Mouse (Mus musculus): ENCODE data around the gene Lao1. TPM values are rescaled to one million over a fixed set of nuclear protein-coding genes. Genes with fewer than 3 reads are reported as not detected.

Gene Lao1
- total and polyA plus RNA-seq, 3 experiments = 0.34 to 0.81 TPM; not detected in 1

- H3K4me2 ChIP-seq (ENCODE audit: insufficient read depth, low read depth, poor library complexity, severe bottlenecking) = no peak overlapping the region
- H3K9me3 ChIP-seq (replicated peaks; ENCODE audit: low read length) = no peaks in the 10 kb centered on the region
- DNase-seq (ENCODE audit: extremely low read depth) = no peak
- no peak overlapping the region for H3K27ac ChIP-seq (ENCODE audit: insufficient read depth, low read depth)
- no peaks in the 10 kb centered on the region for H3K27me3 ChIP-seq (replicated peaks)
- no peaks in the 10 kb centered on the region for H3K36me3 ChIP-seq (replicated peaks in 1 of 2; ENCODE audit: control insufficient read depth in 1 of 2, insufficient read depth in 1 of 2, low read length in 1 of 2)
- dilution Hi-C loops (cut with MboI; ENCODE audit: extremely low pct_ligation_motif_present, extremely low pct_unique_long_range_greater_than_20kb, low sequenced_read_pairs) (no loop called here), in situ Hi-C loops (cut with MboI; ENCODE audit: low pct_ligation_motif_present, low pct_unique_long_range_greater_than_20kb, low sequenced_read_pairs) (loop anchor here (5.0 to 10.0 kb wide), 2 partner anchors 122 to 170 kb away; partner anchors contain the start of gene Zfp691)
- peaks cover 8 to 45% of the 10 kb centered on the region in 2 experiments for H3K4me1 ChIP-seq (ENCODE audit: control insufficient read depth in 1 of 2, insufficient read depth in 2 of 2)
- H3K4me3 ChIP-seq (replicated peaks in 1 of 3; ENCODE audit: low read depth in 2 of 3, low read length in 2 of 3, poor library complexity in 1 of 3) = no peak overlapping the region
- TF ChIP-seq ZKSCAN1 (IDR thresholded peaks at IDR 0.05; ENCODE audit: borderline replicate concordance, low read depth, low read length) = no peak
- TF ChIP-seq ETS1 (conservative IDR thresholded peaks at IDR 0.05; ENCODE audit: low read depth, low read length) = no peak
- no peak for TF ChIP-seq JUN (IDR thresholded peaks at IDR 0.05; ENCODE audit: insufficient read depth, low read depth, low read length)
- TF ChIP-seq POLR2AphosphoS2 (IDR thresholded peaks at IDR 0.05; ENCODE audit: low read depth, low read length) = no peak
- TF ChIP-seq HCFC1 (IDR thresholded peaks at IDR 0.05; ENCODE audit: low read depth, low read length) = no peak
- TF ChIP-seq MAZ (IDR thresholded peaks at IDR 0.05; ENCODE audit: low read depth, low read length) = no peak
- no peak for TF ChIP-seq SIN3A (IDR thresholded peaks at IDR 0.05; ENCODE audit: low read length)
- no peak for TF ChIP-seq JUND (conservative IDR thresholded peaks at IDR 0.05; ENCODE audit: low read depth, low read length)
- no peaks in the 10 kb centered on the region for H3K79me2 ChIP-seq (replicated peaks; ENCODE audit: control insufficient read depth, extremely low read depth, insufficient read depth, poor library complexity, severe bottlenecking)
- H3K9ac ChIP-seq (ENCODE audit: insufficient read depth, low read depth) = no peak overlapping the region
These were observed 41.1 kb downstream of the Lao1 start for GRCm38 (mm10) chr4:119002512-119002911.

- Histone ChIP-seq H3K36me3 (replicated peaks in 1 of 2; ENCODE audit: control insufficient read depth in 1 of 2, insufficient read depth in 1 of 2, low read length in 1 of 2) (no peaks in the 10 kb centered on the region), H3K9ac (ENCODE audit: insufficient read depth, low read depth) (no peak overlapping the region), H3K4me1 (ENCODE audit: control insufficient read depth in 1 of 2, insufficient read depth in 2 of 2) (peaks cover 3 to 30% of the 10 kb centered on the region in 2 experiments; a peak in 3 of 4 replicates), H3K27me3 (replicated peaks) (no peaks in the 10 kb centered on the region), H3K4me2 (ENCODE audit: insufficient read depth, low read depth, poor library complexity, severe bottlenecking) (no peak overlapping the region), H3K9me3 (replicated peaks; ENCODE audit: low read length) (no peaks in the 10 kb centered on the region), H3K79me2 (replicated peaks; ENCODE audit: control insufficient read depth, extremely low read depth, insufficient read depth, poor library complexity, severe bottlenecking) (no peaks in the 10 kb centered on the region), H3K4me3 (replicated peaks in 1 of 3; ENCODE audit: low read depth in 2 of 3, low read length in 2 of 3, poor library complexity in 1 of 3) (no peak overlapping the region), H3K27ac (ENCODE audit: insufficient read depth, low read depth) (no peak overlapping the region)
- no peak for TF ChIP-seq MXI1 (IDR thresholded peaks at IDR 0.05; ENCODE audit: low read depth, low read length)
- TF ChIP-seq CTCF (conservative IDR thresholded peaks at IDR 0.05 in 1 of 2, IDR thresholded peaks at IDR 0.05 in 1 of 2; ENCODE audit: low read depth in 2 of 2, low read length in 2 of 2) = peak in 1 of 2 experiments; percentile 71; a peak in 2 of 4 replicates
- TF ChIP-seq CHD1 (IDR thresholded peaks at IDR 0.05; ENCODE audit: low read depth, low read length) = no peak
- no peak for TF ChIP-seq E2F4 (IDR thresholded peaks at IDR 0.05; ENCODE audit: insufficient replicate concordance, low read depth, low read length)
- TF ChIP-seq RAD21 (IDR thresholded peaks at IDR 0.05; ENCODE audit: low read depth, low read length) = peak; percentile 69
- TF ChIP-seq ELF1 (IDR thresholded peaks at IDR 0.05; ENCODE audit: low read depth, low read length) = no peak
- TF ChIP-seq GABPA (IDR thresholded peaks at IDR 0.05; ENCODE audit: insufficient replicate concordance, low read depth, low read length) = no peak
- no peak for TF ChIP-seq POLR2AphosphoS2 (IDR thresholded peaks at IDR 0.05; ENCODE audit: low read depth, low read length)
- TF ChIP-seq SMC3 (IDR thresholded peaks at IDR 0.05; ENCODE audit: low read depth, low read length) = peak; percentile 68
- DNase-seq (ENCODE audit: extremely low read depth) = peak; percentile 42
- dilution Hi-C loops (cut with MboI; ENCODE audit: extremely low pct_ligation_motif_present, extremely low pct_unique_long_range_greater_than_20kb, low sequenced_read_pairs) (no loop called here), in situ Hi-C loops (cut with MboI; ENCODE audit: low pct_ligation_motif_present, low pct_unique_long_range_greater_than_20kb, low sequenced_read_pairs) (loop anchor here (5.0 to 10.0 kb wide), 2 partner anchors 121 to 168 kb away; partner anchors contain the start of gene Zfp691)
These were observed 42.8 kb downstream of the Lao1 start for GRCm38 (mm10) chr4:119004178-119004577.

Measured in CH12.LX (cell line).